Mouse (Mus musculus) urinary bladder, postnatal 0 days (tissue): ENCODE data around the gene Aes. TPM values are rescaled to one million over a fixed set of nuclear protein-coding genes. Genes with fewer than 3 reads are reported as not detected.

Experiments used
- polyA plus RNA-seq: library from polyadenylated mRNA; unstranded; fragments of >200 nt; fragmentation: Nextera tagmentation; extraction: Ambion mirVana; gene quantifications from 2 replicates; pipeline ENCODE4 v1.2.1, GENCODE M21; 2015

The Aes gene
- 437 and 457 TPM in 2 replicates for polyA plus RNA-seq

GRCm38 (mm10) chr10:81559163-81559626, at the start of gene Aes:
Gene Aes, plus strand, starts transcription at chr10:81559488.

GRCm38 (mm10) chr10:81524051-81524605, 35.2 kb upstream of the Aes start, which contains the start of gene Gna15:
Gene Gna15, minus strand, starts transcription at chr10:81524225.

DNA sequence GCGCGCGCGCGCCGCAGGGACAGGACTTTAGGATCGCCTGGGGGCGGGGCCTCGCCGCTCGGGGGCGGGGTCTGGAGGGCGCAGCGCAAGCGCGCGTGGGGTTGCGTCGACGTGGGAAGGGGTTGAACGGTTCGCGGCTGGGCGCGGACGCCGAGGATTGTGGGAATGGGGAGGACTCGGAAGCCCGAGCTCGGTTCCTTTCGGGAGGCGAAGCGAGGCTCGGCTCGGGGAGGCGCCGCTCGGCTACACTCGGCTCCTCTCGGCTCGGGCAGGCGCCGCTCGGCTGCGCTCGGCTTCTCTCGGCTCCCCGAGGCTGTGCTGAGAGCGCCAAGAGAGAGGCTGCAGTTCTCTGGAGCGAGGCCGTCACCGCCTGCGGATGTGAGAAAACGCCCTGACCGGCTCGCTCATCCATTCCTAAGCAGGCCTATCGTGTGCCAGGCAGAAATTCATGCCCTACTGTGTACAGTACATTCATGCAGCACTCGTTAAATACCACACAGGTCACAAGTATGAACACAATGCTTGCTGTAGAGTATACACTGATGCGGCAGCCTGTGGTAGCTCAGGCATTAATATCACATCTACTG, 14.0 kb upstream of the Aes start, which contains the start of gene Gna11:
TSS of gene Gna11 (minus strand) at position 30 of the 587 bp plus-strand sequence.

GRCm38 (mm10) chr10:81574081-81575056, 15.1 kb downstream of the Aes start, which contains the start of gene Tle2:
Gene Tle2, plus strand, starts transcription at chr10:81574561.

GRCm38 (mm10) chr10:81600738-81601203, 41.5 kb downstream of the Aes start, which contains the start of gene Tle6:
Gene Tle6, minus strand, starts transcription at chr10:81601073.

GRCm38 (mm10) chr10:81605974-81606751, 46.9 kb downstream of the Aes start, which contains the start of gene BC025920:
Gene BC025920, plus strand, starts transcription at chr10:81606270.

Other genes starting within 250 kb of the Aes start
- 18.1 and 20.3 TPM in 2 replicates for gene Cactin, start 238.4 kb upstream of the Aes start, polyA plus RNA-seq
- gene Tbxa2r, start 230.8 kb upstream of the Aes start, polyA plus RNA-seq: 28.6 and 36.1 TPM in 2 replicates
- 0.65 and 0.87 TPM in 2 replicates for gene Gipc3, start 216.2 kb upstream of the Aes start, polyA plus RNA-seq
- gene Hmg20b, start 209.0 kb upstream of the Aes start, polyA plus RNA-seq: 67.4 and 70.3 TPM in 2 replicates
- 12.5 and 12.6 TPM in 2 replicates for gene Mfsd12, start 202.0 kb upstream of the Aes start, polyA plus RNA-seq
- 1.5 and 1.8 TPM in 2 replicates for gene 4930404N11Rik, start 193.7 kb upstream of the Aes start, polyA plus RNA-seq
- 35.5 and 38.2 TPM in 2 replicates for gene Fzr1, start 181.0 kb upstream of the Aes start, polyA plus RNA-seq
- gene Dohh, start 175.1 kb upstream of the Aes start, polyA plus RNA-seq: 67.0 and 71.2 TPM in 2 replicates
- 1.6 and 2.1 TPM in 2 replicates for gene Gm48551, start 175.0 kb upstream of the Aes start, polyA plus RNA-seq
- 0.42 and 0.73 TPM in 2 replicates for gene Gm48552, start 170.5 kb upstream of the Aes start, polyA plus RNA-seq
- gene Smim24, start 166.4 kb upstream of the Aes start, polyA plus RNA-seq: 1.7 and 2.0 TPM in 2 replicates
- gene Nfic, start 103.9 kb upstream of the Aes start, polyA plus RNA-seq: 69.4 and 71.2 TPM in 2 replicates
- gene Celf5, start 76.8 kb upstream of the Aes start, polyA plus RNA-seq: 0.12 and 0.18 TPM in 2 replicates
- 49.9 and 50.1 TPM in 2 replicates for gene Ncln, start 63.1 kb upstream of the Aes start, polyA plus RNA-seq
- gene S1pr4, start 59.4 kb upstream of the Aes start, polyA plus RNA-seq: 0.20 and 0.71 TPM in 2 replicates
- gene Gna15, start 35.3 kb upstream of the Aes start, polyA plus RNA-seq: 6.1 and 11.1 TPM in 2 replicates
- 48.8 and 49.2 TPM in 2 replicates for gene Gna11, start 14.3 kb upstream of the Aes start, polyA plus RNA-seq
- gene Tle2, start 15.1 kb downstream of the Aes start, polyA plus RNA-seq: 6.6 and 7.9 TPM in 2 replicates
- gene Tle6, start 41.6 kb downstream of the Aes start, polyA plus RNA-seq: 15.5 and 16.2 TPM in 2 replicates
- 0.18 and 0.62 TPM in 2 replicates for gene BC025920, start 46.8 kb downstream of the Aes start, polyA plus RNA-seq
- 15.9 and 19.7 TPM in 2 replicates for gene Sirt6, start 68.3 kb downstream of the Aes start, polyA plus RNA-seq
- gene Ankrd24, start 69.1 kb downstream of the Aes start, polyA plus RNA-seq: 6.1 and 7.6 TPM in 2 replicates
- gene Gm10778, start 89.6 kb downstream of the Aes start, polyA plus RNA-seq: 1.9 and 2.8 TPM in 2 replicates
- 5.5 and 6.8 TPM in 2 replicates for gene Zfp433, start 145.3 kb downstream of the Aes start, polyA plus RNA-seq
- gene Gm3055, start 211.7 kb downstream of the Aes start, polyA plus RNA-seq: 2.2 and 2.9 TPM in 2 replicates